Mouse (Mus musculus) lung, postnatal 25 days (tissue): Measurements from ENCODE around the gene Krr1.
A peak's percentile ranks its signal among the peaks of the same experiment; 100 is the strongest.

Experiments
- DNase-seq: peaks from one replicate; pipeline ENCODE4 v3.0.0; 2022; ENCODE audit warnings: low spot score

Krr1 gene

GRCm38 (mm10) chr10:111972542-111973361 is at the start of gene Krr1:
Gene Krr1, plus strand, starts transcription at chr10:111972664.
- peak; percentile 92 for DNase-seq

GRCm38 (mm10) chr10:111923503-111924135 is 48.8 kb upstream of the Krr1 start:
- no peak for DNase-seq

GRCm38 (mm10) chr10:111924141-111924540 is 48.3 kb upstream of the Krr1 start:
- no peak for DNase-seq

- DNase-seq = no peak
Observed at GRCm38 (mm10) chr10:111924716-111925488, 47.6 kb upstream of the Krr1 start.

- DNase-seq = peak; percentile 88
Observed at GRCm38 (mm10) chr10:111925489-111925860, 47.0 kb upstream of the Krr1 start.

GRCm38 (mm10) chr10:111932621-111933345 is 39.7 kb upstream of the Krr1 start:
- no peak for DNase-seq

GRCm38 (mm10) chr10:111935207-111935606 is 37.3 kb upstream of the Krr1 start:
- peak; percentile 26 for DNase-seq

GRCm38 (mm10) chr10:111936021-111936420 is 36.4 kb upstream of the Krr1 start:
- no peak for DNase-seq

GRCm38 (mm10) chr10:111936491-111937145 is 35.8 kb upstream of the Krr1 start:
- peak; percentile 67 for DNase-seq

- no peak for DNase-seq
Observed at GRCm38 (mm10) chr10:111937146-111937534, 35.3 kb upstream of the Krr1 start.

- peak; percentile 42 for DNase-seq
Observed at GRCm38 (mm10) chr10:111943026-111943425, 29.4 kb upstream of the Krr1 start.

- peak; percentile 43 for DNase-seq
Observed at GRCm38 (mm10) chr10:111945563-111945962, 26.9 kb upstream of the Krr1 start.

GRCm38 (mm10) chr10:111948041-111948440 is 24.4 kb upstream of the Krr1 start:
- no peak for DNase-seq

- DNase-seq = no peak
Observed at GRCm38 (mm10) chr10:111949008-111949407, 23.5 kb upstream of the Krr1 start.

GRCm38 (mm10) chr10:111955836-111956235 is 16.6 kb upstream of the Krr1 start:
- DNase-seq = no peak

- peak; percentile 82 for DNase-seq
Observed at GRCm38 (mm10) chr10:111957271-111958045, 15.0 kb upstream of the Krr1 start.

- DNase-seq = no peak
Observed at GRCm38 (mm10) chr10:111958046-111958421, 14.4 kb upstream of the Krr1 start.

- peak; percentile 87 for DNase-seq
Observed at GRCm38 (mm10) chr10:111959353-111959752, 13.1 kb upstream of the Krr1 start.

- DNase-seq = peak; percentile 70
Observed at GRCm38 (mm10) chr10:111960459-111960858, 12.0 kb upstream of the Krr1 start.

GRCm38 (mm10) chr10:111966394-111966793 is 6.1 kb upstream of the Krr1 start:
- DNase-seq = no peak

- no peak for DNase-seq
Observed at GRCm38 (mm10) chr10:111971929-111972328, 535 bp upstream of the Krr1 start.
